Mouse (Mus musculus): ENCODE measurements around the gene Wnt9a. TPM values are rescaled to one million over a fixed set of nuclear protein-coding genes. Genes with fewer than 3 reads are reported as not detected.

Wnt9a gene
- polyA plus RNA-seq, 1 experiment from 2014 or later, result 3.8 TPM

DNA sequence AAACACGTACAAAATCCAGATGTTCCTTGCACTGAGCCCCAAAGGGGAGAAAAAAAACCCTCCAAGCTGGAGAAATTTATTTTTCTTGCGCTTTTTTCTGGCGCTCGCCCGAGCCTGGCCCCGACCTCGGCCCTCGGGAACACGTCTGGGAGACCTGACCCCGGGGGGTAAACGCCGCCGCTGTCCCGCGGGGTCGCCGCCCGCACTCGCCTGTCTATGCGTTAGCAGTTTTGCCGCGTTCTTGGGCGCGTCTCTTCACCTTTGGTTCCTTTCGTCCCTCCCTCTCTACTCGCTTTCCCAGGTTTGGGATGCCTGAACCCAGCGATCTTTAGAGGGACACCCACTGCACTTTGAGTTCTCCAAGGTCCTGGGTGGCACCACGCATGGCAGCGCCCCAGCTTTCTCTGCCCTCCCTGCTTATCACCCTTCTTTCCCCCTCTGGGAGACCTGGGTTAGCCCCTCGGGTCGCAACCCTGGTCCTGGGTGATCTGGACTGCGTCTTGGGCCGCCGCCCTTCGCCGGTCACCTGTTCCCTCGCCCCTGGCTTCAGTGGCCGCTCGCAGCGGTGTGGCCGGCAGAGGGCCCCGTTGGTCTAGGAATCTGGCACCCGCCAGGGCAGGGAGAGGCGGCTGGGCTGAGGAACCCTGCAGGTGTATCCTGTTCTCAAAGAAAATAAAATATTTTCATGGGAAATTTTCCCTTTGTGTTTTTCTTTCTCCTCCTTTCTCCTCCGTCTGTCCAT lies 865 bp downstream of the Wnt9a start:
- Histone ChIP-seq H3K27me3 (peaks cover 72% of the 10 kb centered on the region), H3K27ac (replicated peaks) (no peak overlapping the region), H3K4me3 (peak overlapping the region; percentile 55), H3K4me2 (peak overlapping the region; percentile 83), H3K4me1 (replicated peaks) (peaks cover 46% of the 10 kb centered on the region), H3K9ac (peak overlapping the region; percentile 70), H3K9me3 (no peaks in the 10 kb centered on the region), H3K36me3 (no peaks in the 10 kb centered on the region)
- under 1% methylated on average over 45 of the region's 45 CpGs for WGBS
- ATAC-seq (ENCODE audit: low read depth), result no peak

DNA sequence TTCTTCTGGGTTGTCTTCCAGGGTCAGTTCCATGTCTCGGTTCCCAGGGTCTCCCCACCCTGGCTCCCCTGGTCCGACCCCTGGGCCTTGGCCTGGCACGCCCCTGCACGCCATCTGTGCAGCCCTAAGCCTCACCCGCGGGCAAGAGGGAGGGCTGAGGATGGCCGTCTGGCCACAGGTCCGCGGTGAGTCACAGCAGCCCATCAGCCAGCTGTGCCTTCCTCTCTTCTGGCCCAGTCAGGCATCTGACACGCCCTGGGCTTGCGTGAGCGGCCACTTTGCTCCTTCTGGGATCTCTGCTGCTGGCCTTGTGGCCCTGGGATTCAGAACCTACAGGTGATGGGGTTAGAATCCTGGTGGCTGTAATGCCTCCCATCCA lies 1.4 kb downstream of the Wnt9a start:
- ATAC-seq (ENCODE audit: low read depth), result no peak
- Histone ChIP-seq H3K36me3 (no peaks in the 10 kb centered on the region), H3K9me3 (no peaks in the 10 kb centered on the region), H3K9ac (peak overlapping the region; percentile 52), H3K4me3 (peak overlapping the region; percentile 55), H3K27me3 (peaks cover 70% of the 10 kb centered on the region), H3K4me2 (peak overlapping the region; percentile 83), H3K4me1 (replicated peaks) (peaks cover 51% of the 10 kb centered on the region), H3K27ac (replicated peaks) (no peak overlapping the region)
- WGBS, result 29% methylated on average over 12 of the region's 12 CpGs

DNA sequence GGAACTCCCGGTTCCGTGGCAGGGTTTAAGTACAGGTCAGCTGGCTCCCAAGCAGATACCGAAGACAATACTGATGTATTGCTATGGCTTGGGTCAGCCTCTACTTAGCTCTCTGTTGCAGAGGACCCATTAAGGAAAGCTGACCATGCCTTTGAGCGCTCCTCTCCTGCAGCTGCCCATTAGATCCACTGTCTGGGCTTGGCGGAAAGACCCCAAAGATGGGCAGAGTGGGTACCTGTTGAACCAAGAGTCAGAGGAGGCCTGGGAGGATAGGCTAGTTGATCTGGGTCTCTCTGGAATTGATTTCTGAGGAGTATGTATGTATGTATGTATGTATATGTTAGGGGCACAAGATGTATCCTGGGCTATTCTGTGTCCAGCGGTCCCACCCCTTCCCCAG lies 1.9 kb downstream of the Wnt9a start:
- no peak for ATAC-seq (ENCODE audit: low read depth)
- Histone ChIP-seq H3K9me3 (no peaks in the 10 kb centered on the region), H3K4me3 (no peak overlapping the region), H3K4me1 (replicated peaks) (peaks cover 56% of the 10 kb centered on the region), H3K27ac (replicated peaks) (no peak overlapping the region), H3K9ac (peak overlapping the region; percentile 52), H3K4me2 (peak overlapping the region; percentile 83), H3K27me3 (peaks cover 65% of the 10 kb centered on the region), H3K36me3 (no peaks in the 10 kb centered on the region)
- WGBS, result 46% methylated on average over 6 of the region's 6 CpGs

- H3K27ac ChIP-seq (replicated peaks), result no peak overlapping the region
- H3K4me3 ChIP-seq, result no peak overlapping the region
- 14% methylated on average over 12 of the region's 12 CpGs for WGBS
- H3K4me2 ChIP-seq, result peak overlapping the region; percentile 83
- peaks cover 60% of the 10 kb centered on the region for H3K4me1 ChIP-seq (replicated peaks)
- H3K9ac ChIP-seq, result 0 out of 2 replicates have a peak overlapping the region, but pooled peaks have one; percentile 52
- H3K9me3 ChIP-seq, result no peaks in the 10 kb centered on the region
- peaks cover 59% of the 10 kb centered on the region for H3K27me3 ChIP-seq
- no peak; the same call in 1 of the 2 replicates for ATAC-seq (ENCODE audit: low read depth)
- no peaks in the 10 kb centered on the region for H3K36me3 ChIP-seq
Measured at GRCm38 (mm10) chr11:59309106-59309805, 2.5 kb downstream of the Wnt9a start.

GRCm38 (mm10) chr11:59309976-59310375 lies 3.2 kb downstream of the Wnt9a start:
- H3K27me3 ChIP-seq, result peaks cover 52% of the 10 kb centered on the region
- H3K9ac ChIP-seq, result no peak overlapping the region
- H3K27ac ChIP-seq (replicated peaks), result no peak overlapping the region
- peaks cover 60% of the 10 kb centered on the region for H3K4me1 ChIP-seq (replicated peaks)
- no peaks in the 10 kb centered on the region for H3K36me3 ChIP-seq
- no peak overlapping the region for H3K4me3 ChIP-seq
- 41% methylated on average over 8 of the region's 8 CpGs for whole genome bisulfite sequencing
- no peaks in the 10 kb centered on the region for H3K9me3 ChIP-seq
- ATAC-seq (ENCODE audit: low read depth), result no peak
- no peak overlapping the region for H3K4me2 ChIP-seq

DNA sequence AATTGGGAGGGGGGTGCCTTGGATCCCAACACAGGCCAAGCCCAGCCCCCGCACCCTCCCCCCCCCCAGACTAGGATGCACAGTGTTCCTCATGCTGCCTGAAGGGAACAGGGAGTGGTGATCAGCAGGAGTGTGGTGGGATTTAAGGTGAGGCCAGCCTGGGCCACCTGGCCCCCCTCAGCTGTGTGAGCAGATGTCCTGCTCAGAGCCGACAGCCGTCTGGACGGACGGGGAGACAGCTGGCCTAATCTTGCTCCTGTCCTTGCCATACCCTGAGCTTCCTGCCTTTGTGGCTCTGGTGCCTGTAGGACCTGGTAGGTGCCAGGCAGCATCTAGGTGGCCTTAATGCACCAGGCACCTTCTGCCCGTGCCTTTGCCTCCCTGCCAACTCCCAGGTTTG lies 5.3 kb downstream of the Wnt9a start:
- no peaks in the 10 kb centered on the region for H3K36me3 ChIP-seq
- H3K9me3 ChIP-seq, result no peaks in the 10 kb centered on the region
- H3K9ac ChIP-seq, result no peak overlapping the region
- no peak overlapping the region for H3K4me2 ChIP-seq
- 63% methylated on average over 6 of the region's 6 CpGs for WGBS
- H3K27ac ChIP-seq (replicated peaks), result no peak overlapping the region
- H3K4me1 ChIP-seq (replicated peaks), result peaks cover 48% of the 10 kb centered on the region
- H3K4me3 ChIP-seq, result no peak overlapping the region
- H3K27me3 ChIP-seq, result peaks cover 31% of the 10 kb centered on the region
- no peak for ATAC-seq (ENCODE audit: low read depth)

DNA sequence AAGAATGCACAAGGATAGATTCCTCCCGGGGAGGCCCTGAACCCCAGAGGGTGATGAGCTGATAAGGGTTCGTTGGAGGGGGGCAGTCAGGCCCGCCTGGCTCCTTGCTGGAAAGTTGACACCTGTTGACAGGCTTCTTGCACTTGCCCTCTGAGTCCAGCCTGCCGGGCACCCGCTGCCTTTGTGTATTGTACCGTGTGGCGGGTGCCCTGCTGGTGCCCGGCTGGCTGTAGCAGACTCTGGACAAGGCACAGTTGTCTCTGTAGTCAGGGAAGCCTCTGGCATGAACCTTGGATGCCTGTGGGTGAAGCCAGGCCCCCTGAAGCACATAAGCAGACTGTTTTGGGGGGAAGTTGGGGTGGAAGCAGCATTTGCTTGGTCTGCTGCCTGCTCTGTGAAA lies 5.8 kb downstream of the Wnt9a start:
- no peak overlapping the region for H3K4me3 ChIP-seq
- H3K27ac ChIP-seq (replicated peaks), result no peak overlapping the region
- no peaks in the 10 kb centered on the region for H3K9me3 ChIP-seq
- H3K27me3 ChIP-seq, result peaks cover 27% of the 10 kb centered on the region
- H3K9ac ChIP-seq, result no peak overlapping the region
- H3K36me3 ChIP-seq, result no peaks in the 10 kb centered on the region
- no peak overlapping the region for H3K4me2 ChIP-seq
- H3K4me1 ChIP-seq (replicated peaks), result peaks cover 44% of the 10 kb centered on the region
- no peak for ATAC-seq (ENCODE audit: low read depth)
- 58% methylated on average over 8 of the region's 8 CpGs for WGBS

DNA sequence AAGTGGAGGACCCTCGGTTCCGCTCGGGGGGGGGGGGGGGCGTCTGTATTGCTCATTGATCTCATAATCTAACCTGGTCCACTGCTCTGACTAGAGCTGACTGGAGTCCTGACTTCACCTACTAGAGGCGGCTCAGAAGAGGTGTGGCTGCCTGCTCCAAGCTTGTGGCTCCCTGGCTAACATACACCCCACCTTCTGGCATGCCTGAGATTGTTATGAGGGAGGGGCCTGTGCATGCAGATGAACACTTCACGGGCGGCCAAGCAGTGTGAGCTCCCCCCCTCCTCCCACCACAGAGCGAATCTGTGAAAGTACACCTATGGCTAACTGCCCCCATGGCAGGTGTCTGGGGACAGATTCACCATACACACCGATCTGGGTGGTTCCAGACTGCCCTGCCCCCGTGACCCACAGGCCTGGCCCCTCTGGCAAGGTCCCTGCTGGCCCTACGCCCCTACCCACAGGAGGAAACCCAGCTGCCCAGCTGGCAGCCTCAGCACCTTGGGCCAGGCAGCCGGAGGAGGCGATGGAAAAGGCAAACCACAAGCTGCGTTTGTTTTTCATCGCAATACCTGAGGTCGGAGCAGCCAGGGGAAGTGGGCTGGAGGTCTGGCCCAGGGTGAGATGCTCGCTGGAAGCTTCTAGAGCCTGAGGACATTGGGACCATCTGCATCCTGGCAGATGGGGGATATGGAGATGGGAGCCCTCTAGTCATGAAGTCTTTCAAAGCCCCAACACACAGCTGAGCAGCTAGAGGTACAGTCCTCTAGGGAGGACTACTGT lies 6.5 kb downstream of the Wnt9a start:
- 70% methylated on average over 17 of the region's 17 CpGs for WGBS
- Histone ChIP-seq H3K9me3 (no peaks in the 10 kb centered on the region), H3K36me3 (no peaks in the 10 kb centered on the region), H3K4me2 (no peak overlapping the region), H3K27ac (replicated peaks) (no peak overlapping the region), H3K4me3 (no peak overlapping the region), H3K4me1 (replicated peaks) (peaks cover 38% of the 10 kb centered on the region), H3K27me3 (peaks cover 19% of the 10 kb centered on the region), H3K9ac (0 out of 2 replicates have a peak overlapping the region, but pooled peaks have one; percentile 5)
- no peak for ATAC-seq (ENCODE audit: low read depth)

GRCm38 (mm10) chr11:59313944-59314343 lies 7.2 kb downstream of the Wnt9a start:
- H3K4me3 ChIP-seq, result no peak overlapping the region
- WGBS, result 74% methylated on average over 11 of the region's 11 CpGs
- peaks cover 12% of the 10 kb centered on the region for H3K27me3 ChIP-seq
- H3K9ac ChIP-seq, result no peak overlapping the region
- no peaks in the 10 kb centered on the region for H3K9me3 ChIP-seq
- H3K4me2 ChIP-seq, result no peak overlapping the region
- no peaks in the 10 kb centered on the region for H3K36me3 ChIP-seq
- no peak for ATAC-seq (ENCODE audit: low read depth)
- H3K4me1 ChIP-seq (replicated peaks), result peaks cover 31% of the 10 kb centered on the region
- H3K27ac ChIP-seq (replicated peaks), result no peak overlapping the region

- WGBS, result 69% methylated on average over 6 of the region's 6 CpGs
Measured at GRCm38 (mm10) chr11:59316517-59316916, 9.8 kb downstream of the Wnt9a start.

DNA sequence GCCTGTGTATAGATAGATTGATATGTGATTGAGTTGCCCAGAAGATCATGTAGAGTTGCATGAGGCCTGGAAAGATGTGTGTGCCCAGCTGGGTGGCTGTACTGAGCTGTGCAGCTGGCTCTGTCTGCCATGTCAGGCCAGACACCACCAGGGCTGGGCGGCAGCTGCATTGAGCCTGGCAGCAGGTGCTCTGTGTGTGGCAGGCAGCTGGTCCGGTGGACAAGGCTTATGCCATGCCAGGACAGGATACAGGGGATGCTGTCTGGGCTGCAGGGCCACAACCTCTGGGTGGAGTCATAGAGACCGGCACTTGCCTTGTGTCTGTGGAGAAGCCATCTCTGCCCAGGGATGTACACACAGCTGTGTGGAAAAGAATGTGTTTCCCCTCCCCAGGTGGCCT lies 16.3 kb downstream of the Wnt9a start:
- no peak overlapping the region for H3K27ac ChIP-seq (replicated peaks)
- no peaks in the 10 kb centered on the region for H3K36me3 ChIP-seq
- no peak overlapping the region for H3K4me2 ChIP-seq
- 68% methylated on average over 3 of the region's 3 CpGs for WGBS
- no peaks in the 10 kb centered on the region for H3K27me3 ChIP-seq
- H3K9me3 ChIP-seq, result no peaks in the 10 kb centered on the region
- H3K9ac ChIP-seq, result no peak overlapping the region
- no peak for ATAC-seq (ENCODE audit: low read depth)
- H3K4me3 ChIP-seq, result no peak overlapping the region
- H3K4me1 ChIP-seq (replicated peaks), result no peaks in the 10 kb centered on the region

More at GRCm38 (mm10) chr11:59316517-59316916, 9.8 kb downstream of the Wnt9a start:
- Histone ChIP-seq H3K9me3 (no peaks in the 10 kb centered on the region), H3K4me3 (no peak overlapping the region), H3K4me1 (replicated peaks) (peaks cover 19% of the 10 kb centered on the region), H3K27me3 (no peaks in the 10 kb centered on the region), H3K27ac (replicated peaks) (no peak overlapping the region), H3K4me2 (no peak overlapping the region), H3K36me3 (no peaks in the 10 kb centered on the region), H3K9ac (no peak overlapping the region)
- ATAC-seq (ENCODE audit: low read depth), result no peak

- Histone ChIP-seq H3K36me3 (no peaks in the 10 kb centered on the region), H3K4me3 (no peak overlapping the region), H3K4me1 (replicated peaks) (0 out of 2 replicates have a peak, but pooled peaks cover 5% of the 10 kb centered on the region), H3K4me2 (no peak overlapping the region), H3K27me3 (no peaks in the 10 kb centered on the region), H3K9me3 (no peaks in the 10 kb centered on the region), H3K27ac (replicated peaks) (no peak overlapping the region), H3K9ac (no peak overlapping the region)
- no peak for ATAC-seq (ENCODE audit: low read depth)
- 73% methylated on average over 5 of the region's 5 CpGs for WGBS
Measured at GRCm38 (mm10) chr11:59324777-59325176, 18.0 kb downstream of the Wnt9a start.
